Mouse (Mus musculus) left cerebral cortex, adult 18-20 months (tissue): Measurements from ENCODE around the gene Bfsp1. TPM values are rescaled to one million over a fixed set of nuclear protein-coding genes. Genes with fewer than 3 reads are reported as not detected.

Experiments
- DNase-seq, 2 experiments: peaks; one replicate each; pipeline ENCODE4 v3.0.0; 2021 to 2022; ENCODE audit warnings: low spot score in 2 of 2, mixed read lengths in 1 of 2
- total RNA-seq, 2 experiments: library from RNA; stranded (reverse); gene quantifications; 2 replicates each; pipeline ENCODE4 v1.2.3; 2021

Bfsp1 gene
- total RNA-seq, 2 experiments from 2014 or later: 0.74 to 1.0 TPM

GRCm38 (mm10) chr2:143806140-143806923, 56.6 kb downstream of the Bfsp1 start:
- no peak for DNase-seq

GRCm38 (mm10) chr2:143801097-143801496, 61.9 kb downstream of the Bfsp1 start:
- no peak for DNase-seq

DNA sequence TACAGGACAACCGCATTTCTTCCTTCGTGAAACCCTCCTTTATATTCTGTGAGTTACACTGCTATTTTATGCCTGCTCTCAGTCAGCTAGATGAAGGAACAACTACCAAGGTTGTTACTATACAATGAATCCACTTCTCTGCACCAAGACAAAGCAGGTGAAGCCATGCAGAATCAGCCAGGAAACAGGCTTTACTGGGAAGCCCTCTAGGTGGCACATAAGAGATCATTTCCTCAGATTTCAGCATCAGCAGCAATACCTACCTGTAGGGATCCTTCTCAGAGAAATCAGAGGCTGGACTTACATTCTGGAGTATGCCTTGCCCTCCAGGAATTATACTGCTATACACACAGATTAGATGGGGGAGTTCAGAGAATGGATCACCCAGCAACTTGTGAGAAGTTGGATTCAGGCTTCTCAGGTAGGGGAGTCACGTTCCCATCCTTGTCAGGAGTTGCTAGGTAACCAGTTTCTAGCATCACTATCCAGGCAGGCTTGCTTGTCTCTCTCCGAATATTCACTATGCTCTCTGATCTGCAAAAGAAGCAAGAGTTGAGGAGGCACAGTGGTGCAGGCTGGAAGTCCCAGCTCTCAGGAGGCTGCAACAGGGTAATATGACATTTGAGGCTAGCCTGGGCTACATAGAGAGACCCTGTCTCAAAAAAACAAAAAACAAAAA, 66.5 kb downstream of the Bfsp1 start:
- DNase-seq: no peak

GRCm38 (mm10) chr2:143795858-143796257, 67.1 kb downstream of the Bfsp1 start:
- peak in 1 of 2 experiments; percentile 15 for DNase-seq

- DNase-seq: no peak
These were observed 73.1 kb downstream of the Bfsp1 start for GRCm38 (mm10) chr2:143789911-143790310.

DNA sequence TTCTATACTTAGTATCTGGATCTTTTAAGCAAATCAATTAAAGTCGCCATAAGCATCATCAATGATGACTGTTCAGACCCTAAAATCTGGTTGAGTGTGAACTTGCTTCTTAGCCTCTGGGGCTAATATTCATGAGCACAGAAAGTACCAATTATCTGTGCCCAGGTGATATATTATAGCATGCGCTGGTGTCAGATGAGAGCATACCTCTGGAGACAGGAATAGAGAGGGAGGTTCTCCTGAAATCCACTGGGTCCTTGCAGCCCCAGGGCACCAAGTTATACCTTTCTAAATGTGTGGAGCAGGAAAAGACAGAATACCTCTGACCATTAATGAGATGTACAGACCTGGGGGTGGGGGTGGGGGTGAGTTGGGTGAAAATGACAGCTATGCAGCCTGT, 82.7 kb downstream of the Bfsp1 start:
- DNase-seq: no peak

Other genes with a start within 250 kb of the Bfsp1 start
- gene Dstn, start 52.1 kb upstream of the Bfsp1 start, total RNA-seq: 100 to 1,000 TPM; 166 to 173 TPM
- gene Rrbp1, start 148.1 kb upstream of the Bfsp1 start, total RNA-seq: 10 to 100 TPM; 57.2 to 58.9 TPM
- not detected for gene Banf2, start 169.9 kb upstream of the Bfsp1 start, total RNA-seq